Mouse (Mus musculus) heart, adult 2 months (tissue): ENCODE results near the gene Tcta. TPM values are rescaled to one million over a fixed set of nuclear protein-coding genes. Genes with fewer than 3 reads are reported as not detected.

Source experiments
- DNase-seq, 2 experiments: peaks; one replicate each; pipeline ENCODE4 v3.0.0; 2021
- H3K27ac ChIP-seq: fragments of 200-600 bp; 2 replicates; pipeline ENCODE4 v1.8.1; 2022
- H3K27me3 ChIP-seq: fragments of 200-500 bp; 2 replicates; pipeline ENCODE4 v1.6.1; 2012; ENCODE audit warnings: mild to moderate bottlenecking, low read length, inconsistent platforms, mixed read lengths; ENCODE audit not compliant: control insufficient read depth, insufficient read depth
- H3K36me3 ChIP-seq: fragments of 200-500 bp; 2 replicates; pipeline ENCODE4 v1.6.1; 2012; ENCODE audit warnings: low read length, inconsistent platforms; ENCODE audit not compliant: control insufficient read depth, insufficient read depth
- H3K4me1 ChIP-seq: fragments of 200-500 bp; 2 replicates; pipeline ENCODE4 v1.6.1; 2011; ENCODE audit warnings: low read length; ENCODE audit not compliant: control insufficient read depth, insufficient read depth
- H3K4me3 ChIP-seq: fragments of 200-600 bp; 2 replicates; pipeline ENCODE4 v1.8.1; 2022
- H3K79me2 ChIP-seq: fragments of 200-500 bp; replicated peaks from 2 replicates; pipeline ENCODE4 v1.6.1; 2012; ENCODE audit warnings: mild to moderate bottlenecking, inconsistent platforms, low read length, moderate library complexity, mixed read lengths; ENCODE audit not compliant: control insufficient read depth, insufficient read depth
- H3K9ac ChIP-seq: fragments of 200-500 bp; 2 replicates; pipeline ENCODE4 v1.6.1; 2012; ENCODE audit warnings: low read depth, mild to moderate bottlenecking, control low read depth, inconsistent platforms, low read length, mixed read lengths
- CTCF ChIP-seq: fragments of 200-600 bp; IDR thresholded peaks from 2 replicates; pipeline ENCODE4 v1.8.1; 2022; ENCODE audit warnings: antibody characterized with exemption, mild to moderate bottlenecking, moderate library complexity
- EP300 ChIP-seq: fragments of 200-500 bp; IDR thresholded peaks from 2 replicates; pipeline ENCODE4 v1.6.1; 2011; ENCODE audit warnings: low read depth, low read length, control low read depth; ENCODE audit not compliant: insufficient read depth
- POLR2A ChIP-seq: fragments of 200-500 bp; IDR thresholded peaks from 2 replicates; pipeline ENCODE4 v1.6.1; 2011; ENCODE audit warnings: mild to moderate bottlenecking, low read depth, low read length, control low read depth; ENCODE audit not compliant: insufficient read depth
- WGBS: fragments of 180-500 bp; shearing (Covaris S2); methylation state at CpG from one replicate; pipeline ENCODE4 v1.1.7; 2018; 5-methylcytosine and 5-hydroxymethylcytosine counted together
- intact Hi-C: fragments of 180-260 bp; cut with DNase I; formaldehyde crosslinking; loops from one replicate; pipeline ENCODE4 v1.15.1; 2025
- polyA plus RNA-seq: library from polyadenylated mRNA; depleted of rRNA; stranded (reverse); fragments of >200 nt; gene quantifications from 2 replicates; pipeline ENCODE4 v1.2.3, GENCODE M21; 2012
- total RNA-seq, 2 experiments: library from RNA; stranded (reverse); gene quantifications; 2 replicates each; pipeline ENCODE4 v1.2.3; 2021

The Tcta gene
- total and polyA plus RNA-seq, 3 experiments: 50.5 to 64.8 (median 52.8) TPM

GRCm38 (mm10) chr9:108340258-108341138 lies 34.5 kb upstream of the Tcta start:
- WGBS: 40% methylated on average over 10 of the region's 10 CpGs
- Histone ChIP-seq H3K36me3 (peaks cover 10% of the 10 kb centered on the region; the same call in 1 of the 2 replicates), H3K4me3 (peak overlapping the region; percentile 65), H3K4me1 (peaks cover 12% of the 10 kb centered on the region), H3K79me2 (no peaks in the 10 kb centered on the region), H3K9ac (peak overlapping the region; percentile 90), H3K27ac (peak overlapping the region; percentile 96), H3K27me3 (no peaks in the 10 kb centered on the region)
- intact Hi-C loops: no loop called here
- TF ChIP-seq EP300 (0 out of 2 replicates have a peak, but pooled peaks have one; percentile 5), POLR2A (0 out of 2 replicates have a peak, but pooled peaks have one; percentile 47), CTCF (no peak)
- DNase-seq: peak; percentile 33 to 56

GRCm38 (mm10) chr9:108339886-108340257 lies 33.9 kb upstream of the Tcta start:
- 14% methylated on average over 20 of the region's 20 CpGs for WGBS
- Histone ChIP-seq H3K79me2 (no peaks in the 10 kb centered on the region), H3K27ac (peak overlapping the region; percentile 96), H3K4me3 (peak overlapping the region; percentile 65), H3K36me3 (peaks cover 10% of the 10 kb centered on the region), H3K27me3 (no peaks in the 10 kb centered on the region), H3K9ac (peak overlapping the region; percentile 90), H3K4me1 (peaks cover 12% of the 10 kb centered on the region)
- intact Hi-C loops: loop anchor here (1.0 to 2.0 kb wide), 2 partner anchors 7 to 31 kb away; partner anchors contain the start of gene Usp4
- TF ChIP-seq EP300 (no peak), POLR2A (no peak), CTCF (no peak)
- peak; percentile 45 to 46 for DNase-seq

- Histone ChIP-seq H3K27me3 (no peaks in the 10 kb centered on the region), H3K36me3 (peaks cover 14% of the 10 kb centered on the region), H3K27ac (peak within 1 kb of the TSS; percentile 96), H3K4me1 (peaks cover 12% of the 10 kb centered on the region), H3K9ac (peak within 1 kb of the TSS; percentile 90), H3K79me2 (no peaks in the 10 kb centered on the region), H3K4me3 (peak within 1 kb of the TSS; percentile 65)
- TF ChIP-seq CTCF (no peak; the same call in 1 of the 2 replicates), EP300 (peak; percentile 94), POLR2A (peak; percentile 100)
- DNase-seq: peak; percentile 91 to 96
- intact Hi-C loops: loop anchor here (1.0 to 2.0 kb wide), 2 partner anchors 8 to 30 kb away; partner anchors contain the start of gene Usp4
- WGBS: under 1% methylated on average over 49 of the region's 49 CpGs
Observed at GRCm38 (mm10) chr9:108338886-108339781, 33.2 kb upstream of the Tcta start, which contains the start of gene Gpx1. Gene Gpx1 (plus strand): TSS chr9:108338903.

- Histone ChIP-seq H3K27ac (peak overlapping the region; percentile 96), H3K9ac (no peak overlapping the region), H3K4me3 (peak overlapping the region; percentile 65; the same call in 1 of the 2 replicates), H3K79me2 (no peaks in the 10 kb centered on the region), H3K36me3 (peaks cover 15% of the 10 kb centered on the region), H3K4me1 (peaks cover 12% of the 10 kb centered on the region), H3K27me3 (no peaks in the 10 kb centered on the region)
- no peak for DNase-seq
- 21% methylated on average over 6 of the region's 6 CpGs for WGBS
- intact Hi-C loops: loop anchor here (2.0 kb wide), 1 partner anchor 30 kb away; no protein-coding TSS in a partner anchor
- TF ChIP-seq CTCF (no peak), EP300 (no peak)
Observed at GRCm38 (mm10) chr9:108338551-108338885, 32.6 kb upstream of the Tcta start.

GRCm38 (mm10) chr9:108337848-108338550 lies 32.0 kb upstream of the Tcta start:
- TF ChIP-seq CTCF (no peak), POLR2A (no peak), EP300 (no peak)
- H3K9ac ChIP-seq: no peak overlapping the region

More at GRCm38 (mm10) chr9:108337848-108338550, 32.0 kb upstream of the Tcta start:
- H3K4me3 ChIP-seq: no peak overlapping the region
- peaks cover 15% of the 10 kb centered on the region for H3K36me3 ChIP-seq
- peak overlapping the region; percentile 96 for H3K27ac ChIP-seq
- intact Hi-C loops: loop anchor here (2.0 kb wide), 1 partner anchor 29 kb away; no protein-coding TSS in a partner anchor
- no peak for DNase-seq
- peaks cover 12% of the 10 kb centered on the region for H3K4me1 ChIP-seq
- no peaks in the 10 kb centered on the region for H3K79me2 ChIP-seq
- WGBS: 49% methylated on average over 10 of the region's 10 CpGs
- H3K27me3 ChIP-seq: no peaks in the 10 kb centered on the region
